Mouse (Mus musculus): Measurements from ENCODE around the gene Trim45.

GRCm38 (mm10) chr3:100910621-100911020, 11.4 kb upstream of the Trim45 start:
- TF ChIP-seq CTCF (IDR thresholded peaks at IDR 0.05; ENCODE audit: borderline replicate concordance, extremely low read depth, insufficient read depth, insufficient read length) (no peak), POLR2A (IDR thresholded peaks at IDR 0.05; ENCODE audit: borderline replicate concordance, extremely low read depth, insufficient read depth, insufficient read length, poor library complexity, severe bottlenecking) (no peak)

All from brain, embryonic 14.5 days (tissue).